Mouse (Mus musculus): ENCODE results near the gene Cops9. TPM values are rescaled to one million over a fixed set of nuclear protein-coding genes. Genes with fewer than 3 reads are reported as not detected.

Cops9 gene
- total and polyA plus RNA-seq, 3 experiments = 168 to 209 (median 185) TPM

DNA sequence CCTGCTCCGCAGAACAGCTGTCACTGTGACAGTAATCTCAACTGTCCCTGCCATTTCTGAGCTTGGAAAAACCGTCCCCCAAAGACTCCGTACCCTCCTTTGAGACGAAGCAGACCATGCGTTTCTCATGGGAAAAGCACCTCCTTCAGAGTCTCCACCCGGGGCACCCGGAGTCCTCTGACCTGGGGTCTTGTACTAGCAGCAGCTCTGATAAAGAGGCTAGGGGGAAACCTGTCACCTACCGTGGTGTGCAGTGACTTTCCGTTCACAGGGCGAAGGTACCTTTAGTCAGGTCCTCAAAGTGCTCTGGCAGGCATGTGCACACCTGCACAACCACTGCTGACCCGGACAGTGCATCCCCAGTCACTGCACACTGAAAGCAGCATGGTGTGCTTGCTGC lies 5.1 kb downstream of the Cops9 start:
- Histone ChIP-seq H3K36me3 (replicated peaks in 1 of 2; ENCODE audit: control insufficient read depth in 1 of 2, insufficient read depth in 1 of 2, low read length in 1 of 2) (peaks cover 35 to 56% of the 10 kb centered on the region in 2 experiments), H3K27me3 (replicated peaks) (peaks cover 2% of the 10 kb centered on the region), H3K9ac (ENCODE audit: insufficient read depth, low read depth) (no peak overlapping the region), H3K9me3 (replicated peaks; ENCODE audit: low read length) (no peaks in the 10 kb centered on the region), H3K79me2 (replicated peaks; ENCODE audit: control insufficient read depth, extremely low read depth, insufficient read depth, poor library complexity, severe bottlenecking) (peaks cover 18% of the 10 kb centered on the region), H3K27ac (ENCODE audit: insufficient read depth, low read depth) (no peak overlapping the region), H3K4me3 (replicated peaks in 1 of 3; ENCODE audit: low read depth in 2 of 3, low read length in 2 of 3, poor library complexity in 1 of 3) (no peak overlapping the region), H3K4me1 (ENCODE audit: control insufficient read depth in 1 of 2, insufficient read depth in 2 of 2) (peaks cover 8 to 17% of the 10 kb centered on the region in 2 experiments), H3K4me2 (ENCODE audit: insufficient read depth, low read depth, poor library complexity, severe bottlenecking) (no peak overlapping the region)
- TF ChIP-seq ETS1 (conservative IDR thresholded peaks at IDR 0.05; ENCODE audit: low read depth, low read length) = no peak
- TF ChIP-seq POLR2AphosphoS2 (IDR thresholded peaks at IDR 0.05; ENCODE audit: low read depth, low read length) = no peak
- TF ChIP-seq IRF4 (IDR thresholded peaks at IDR 0.05; ENCODE audit: low read depth, low read length) = no peak
- no peak for TF ChIP-seq ELF1 (IDR thresholded peaks at IDR 0.05; ENCODE audit: low read depth, low read length)
- TF ChIP-seq EP300 (IDR thresholded peaks at IDR 0.05; ENCODE audit: low read length) = no peak
- TF ChIP-seq USF2 (conservative IDR thresholded peaks at IDR 0.05; ENCODE audit: low read depth, low read length) = no peak
- no peak for TF ChIP-seq MEF2A (IDR thresholded peaks at IDR 0.05; ENCODE audit: borderline replicate concordance, low read depth, low read length)
- no peak for TF ChIP-seq UBTF (IDR thresholded peaks at IDR 0.05; ENCODE audit: low read depth, low read length)
- no peak for TF ChIP-seq MAFK (IDR thresholded peaks at IDR 0.05; ENCODE audit: insufficient replicate concordance, low read length)
- TF ChIP-seq NELFE (IDR thresholded peaks at IDR 0.05; ENCODE audit: low read depth, low read length) = no peak
- TF ChIP-seq MXI1 (IDR thresholded peaks at IDR 0.05; ENCODE audit: low read depth, low read length) = no peak
- TF ChIP-seq POLR2A (IDR thresholded peaks at IDR 0.05; ENCODE audit: low read depth, low read length) = no peak
- TF ChIP-seq SIN3A (IDR thresholded peaks at IDR 0.05; ENCODE audit: low read length) = no peak
- dilution Hi-C loops (cut with MboI; ENCODE audit: extremely low pct_ligation_motif_present, extremely low pct_unique_long_range_greater_than_20kb, low sequenced_read_pairs) = no loop called here
- DNase-seq (ENCODE audit: extremely low read depth) = no peak
- in situ Hi-C loops (cut with MboI; ENCODE audit: low pct_ligation_motif_present, low pct_unique_long_range_greater_than_20kb, low sequenced_read_pairs) = no loop called here

DNA sequence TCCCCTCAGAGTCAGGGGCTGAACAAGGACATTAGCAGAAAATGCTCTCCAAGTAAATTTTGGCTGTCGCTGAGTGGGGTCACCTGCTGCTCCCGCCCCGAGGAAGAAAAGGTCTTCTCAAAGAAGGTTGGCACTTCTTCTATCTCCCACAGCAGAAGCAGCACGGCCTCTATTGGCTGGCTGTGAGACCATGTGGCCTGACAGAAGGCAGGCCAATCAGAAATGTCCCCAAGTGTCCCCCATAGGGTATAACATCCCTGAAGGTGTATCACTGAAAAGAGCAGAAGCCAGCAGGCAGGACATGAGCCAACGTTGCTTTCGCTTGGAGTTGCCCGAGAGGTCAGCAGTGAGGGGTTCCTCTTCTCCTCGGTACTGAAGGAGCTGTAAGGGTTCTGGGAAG lies 5.8 kb downstream of the Cops9 start:
- Histone ChIP-seq H3K36me3 (replicated peaks in 1 of 2; ENCODE audit: control insufficient read depth in 1 of 2, insufficient read depth in 1 of 2, low read length in 1 of 2) (peaks cover 35 to 56% of the 10 kb centered on the region in 2 experiments), H3K9ac (ENCODE audit: insufficient read depth, low read depth) (no peak overlapping the region), H3K79me2 (replicated peaks; ENCODE audit: control insufficient read depth, extremely low read depth, insufficient read depth, poor library complexity, severe bottlenecking) (peaks cover 12% of the 10 kb centered on the region), H3K4me1 (ENCODE audit: control insufficient read depth in 1 of 2, insufficient read depth in 2 of 2) (peaks cover 8 to 16% of the 10 kb centered on the region in 2 experiments), H3K4me3 (replicated peaks in 1 of 3; ENCODE audit: low read depth in 2 of 3, low read length in 2 of 3, poor library complexity in 1 of 3) (no peak overlapping the region), H3K4me2 (ENCODE audit: insufficient read depth, low read depth, poor library complexity, severe bottlenecking) (no peak overlapping the region), H3K9me3 (replicated peaks; ENCODE audit: low read length) (no peaks in the 10 kb centered on the region), H3K27me3 (replicated peaks) (peaks cover 5% of the 10 kb centered on the region), H3K27ac (ENCODE audit: insufficient read depth, low read depth) (no peak overlapping the region)
- dilution Hi-C loops (cut with MboI; ENCODE audit: extremely low pct_ligation_motif_present, extremely low pct_unique_long_range_greater_than_20kb, low sequenced_read_pairs) = no loop called here
- DNase-seq (ENCODE audit: extremely low read depth) = no peak
- in situ Hi-C loops (cut with MboI; ENCODE audit: low pct_ligation_motif_present, low pct_unique_long_range_greater_than_20kb, low sequenced_read_pairs) = no loop called here
- TF ChIP-seq TBP (conservative IDR thresholded peaks at IDR 0.05; ENCODE audit: low read depth, low read length) (no peak), HCFC1 (IDR thresholded peaks at IDR 0.05; ENCODE audit: low read depth, low read length) (no peak), PAX5 (IDR thresholded peaks at IDR 0.05; ENCODE audit: low read length) (no peak), ZMIZ1 (IDR thresholded peaks at IDR 0.05; ENCODE audit: low read depth, low read length) (no peak), USF2 (conservative IDR thresholded peaks at IDR 0.05; ENCODE audit: low read depth, low read length) (no peak), SMC3 (IDR thresholded peaks at IDR 0.05; ENCODE audit: low read depth, low read length) (no peak), TCF12 (IDR thresholded peaks at IDR 0.05; ENCODE audit: low read depth, low read length) (no peak), ZNF384 (IDR thresholded peaks at IDR 0.05; ENCODE audit: low read depth, low read length) (no peak), UBTF (IDR thresholded peaks at IDR 0.05; ENCODE audit: low read depth, low read length) (no peak), GABPA (IDR thresholded peaks at IDR 0.05; ENCODE audit: insufficient replicate concordance, low read depth, low read length) (no peak), CHD1 (IDR thresholded peaks at IDR 0.05; ENCODE audit: low read depth, low read length) (no peak), EP300 (IDR thresholded peaks at IDR 0.05; ENCODE audit: low read length) (no peak), USF1 (IDR thresholded peaks at IDR 0.05; ENCODE audit: low read depth, low read length) (no peak)

Measured in CH12.LX (cell line).